Mouse (Mus musculus) heart, postnatal 0 days (tissue): ENCODE results near the gene Tbx1.

Experiments used
- CTCF ChIP-seq: IDR thresholded peaks from 2 replicates; pipeline ENCODE4 v1.5.1; 2016; ENCODE audit warnings: antibody characterized with exemption, control low read depth, low read depth
- EP300 ChIP-seq: IDR thresholded peaks from 2 replicates; pipeline ENCODE4 v1.6.1; 2016; ENCODE audit warnings: antibody characterized with exemption, low read depth

- no peak for TF ChIP-seq CTCF
- TF ChIP-seq EP300: no peak
Measured at GRCm38 (mm10) chr16:18547891-18548290, 42.6 kb downstream of the Tbx1 start.
